Mouse (Mus musculus) right cerebral cortex, postnatal 4 days (tissue): ENCODE data around the gene Wdr13.
"Not testable (repeated sequence)": the region's sequence is repeated elsewhere in the genome, so short reads cannot be mapped to it uniquely, and the experiment has no call there.

Experiments used
- DNase-seq: peaks from one replicate; pipeline ENCODE4 v3.0.0-alpha.2; 2022

The Wdr13 gene

GRCm38 (mm10) chrX:8102213-8102668, 30.5 kb downstream of the Wdr13 start:
- no peak for DNase-seq

GRCm38 (mm10) chrX:8101017-8101416, 31.7 kb downstream of the Wdr13 start:
- DNase-seq, result peak; percentile 72

- DNase-seq, result no peak
Measured at GRCm38 (mm10) chrX:8099435-8099834, 33.3 kb downstream of the Wdr13 start.

GRCm38 (mm10) chrX:8096787-8097242, 35.9 kb downstream of the Wdr13 start:
- peak; percentile 91 for DNase-seq

GRCm38 (mm10) chrX:8096068-8096786, 36.5 kb downstream of the Wdr13 start:
- DNase-seq, result peak; percentile 62

- DNase-seq, result no peak
Measured at GRCm38 (mm10) chrX:8095546-8095945, 37.1 kb downstream of the Wdr13 start.

- DNase-seq, result not testable (repeated sequence)
Measured at GRCm38 (mm10) chrX:8090954-8091347, 41.7 kb downstream of the Wdr13 start.

- DNase-seq, result no peak
Measured at GRCm38 (mm10) chrX:8090346-8090953, 42.2 kb downstream of the Wdr13 start, which contains the start of gene Was. Gene Was, minus strand, starts transcription at chrX:8090498.

- DNase-seq, result no peak
Measured at GRCm38 (mm10) chrX:8089746-8090145, 42.9 kb downstream of the Wdr13 start.

- DNase-seq, result no peak
Measured at GRCm38 (mm10) chrX:8085611-8086010, 47.1 kb downstream of the Wdr13 start.

- DNase-seq, result no peak
Measured at GRCm38 (mm10) chrX:8084771-8085259, 47.9 kb downstream of the Wdr13 start.

GRCm38 (mm10) chrX:8075104-8075503, 57.6 kb downstream of the Wdr13 start:
- no peak for DNase-seq

- DNase-seq, result peak; percentile 81
Measured at GRCm38 (mm10) chrX:8074430-8075014, 58.2 kb downstream of the Wdr13 start, which contains the start of gene Suv39h1. Gene Suv39h1, minus strand, starts transcription at chrX:8074760.

GRCm38 (mm10) chrX:8073881-8074429, 58.7 kb downstream of the Wdr13 start:
- DNase-seq, result peak; percentile 19
